Mouse (Mus musculus) Patski (cell line): ENCODE measurements around the gene St5. TPM values are rescaled to one million over a fixed set of nuclear protein-coding genes. Genes with fewer than 3 reads are reported as not detected.
A peak's percentile ranks its signal among the peaks of the same experiment; 100 is the strongest.

Experiments
- ATAC-seq: fragments of 100-300 bp; one replicate; pipeline ENCODE4 v1.8.0; 2021
- CTCF ChIA-PET: fragments of 350-600 bp; sonication (Branson Sonifier 250); formaldehyde crosslinking; loops from one replicate; lab custom pipeline; 2022; ENCODE audit warnings: inconsistent platforms; lab: Charles Lee
- POLR2A ChIA-PET: fragments of 350-600 bp; sonication (Branson Sonifier 250); formaldehyde crosslinking; loops from one replicate; lab custom pipeline; 2022; ENCODE audit warnings: antibody characterized with exemption, inconsistent platforms; lab: Charles Lee
- DNase-seq: peaks from one replicate; pipeline ENCODE4 v3.0.0-alpha.2; 2011; ENCODE audit warnings: low read depth, low spot score
- H3K27me3 ChIP-seq: fragments of 371-371 bp; one replicate; pipeline ENCODE4 v1.5.1; 2021
- CTCF ChIP-seq: fragments of 100-300 bp; IDR thresholded peaks from one replicate; pipeline ENCODE4 v1.5.1; 2021
- in situ Hi-C: fragments of 300-500 bp; cut with MboI; formaldehyde crosslinking; loops from 3 replicates; pipeline ENCODE4 v1.11.1; 2018; ENCODE audit warnings: low pct_unique_long_range_greater_than_20kb, mixed read lengths
- polyA plus RNA-seq: library from polyadenylated mRNA; unstranded; gene quantifications from one replicate; pipeline ENCODE4 v1.2.3, GENCODE M21; 2021

St5 gene
- polyA plus RNA-seq, 1 experiment from 2014 or later: 183 TPM

DNA sequence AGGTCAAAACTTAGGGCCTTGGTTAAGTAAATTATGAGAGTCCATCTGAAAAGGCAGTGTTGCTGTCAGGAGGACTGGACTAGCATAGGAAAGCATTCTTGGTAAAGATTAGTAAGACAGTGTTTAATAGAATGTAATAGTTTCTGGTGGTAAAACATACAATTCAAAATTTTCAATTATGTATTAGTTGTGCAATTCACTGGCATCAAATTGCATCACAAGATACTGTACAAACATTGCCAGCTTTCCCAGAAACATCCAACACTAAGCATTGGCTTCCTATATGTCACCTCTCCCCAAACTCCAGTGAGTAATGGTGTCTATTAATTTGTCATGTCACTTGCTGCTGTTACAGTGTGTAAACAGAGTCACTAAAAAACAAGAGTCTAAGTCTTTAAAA, 101.4 kb downstream of the St5 start:
- ChIA-PET POLR2A (interaction anchor here (1.0 to 1.9 kb wide), 4 partner anchors 12 to 42 kb away, joined by 3 to 7 read pairs (median 4); no protein-coding TSS in a partner anchor), CTCF (interaction anchor here (0.5 to 1.2 kb wide), 3 partner anchors 16 to 57 kb away, joined by 3 to 4 read pairs (median 3); no protein-coding TSS in a partner anchor)
- peak; percentile 24 for ATAC-seq
- in situ Hi-C loops: no loop called here
- no peak for DNase-seq
- H3K27me3 ChIP-seq: no peaks in the 10 kb centered on the region
- TF ChIP-seq CTCF: no peak

DNA sequence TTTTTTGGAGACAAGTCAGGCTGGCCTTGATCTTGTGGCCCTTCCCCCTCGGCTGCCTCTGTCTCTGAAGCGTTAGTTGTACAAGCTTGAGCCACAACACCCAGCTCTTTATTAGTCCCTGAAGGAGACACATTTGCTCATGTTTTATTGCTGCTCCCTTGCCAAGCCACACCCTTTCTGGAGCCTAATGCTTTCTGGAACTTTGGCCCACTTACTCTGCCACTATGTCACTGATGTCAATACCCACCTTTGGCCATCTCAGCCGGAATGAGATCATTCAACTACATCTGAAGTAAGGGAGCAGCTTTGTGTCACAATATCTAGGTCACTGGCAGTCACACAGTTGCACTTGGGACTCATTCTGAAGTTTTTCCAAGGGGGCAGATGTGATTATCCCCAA, 102.7 kb downstream of the St5 start:
- no peak for ATAC-seq
- ChIA-PET CTCF (interaction anchor here (1.4 kb wide), 1 partner anchor 18 kb away, joined by 4 read pairs; no protein-coding TSS in a partner anchor), POLR2A (interaction anchor here (0.9 to 2.0 kb wide), 5 partner anchors 11 to 56 kb away, joined by 3 to 5 read pairs (median 3); no protein-coding TSS in a partner anchor)
- in situ Hi-C loops: no loop called here
- no peaks in the 10 kb centered on the region for H3K27me3 ChIP-seq
- no peak for DNase-seq
- no peak for TF ChIP-seq CTCF

GRCm38 (mm10) chr7:109599998-109600397, 103.4 kb downstream of the St5 start:
- CTCF ChIA-PET: interaction anchor here (1.4 kb wide), 1 partner anchor 19 kb away, joined by 4 read pairs; no protein-coding TSS in a partner anchor
- in situ Hi-C loops: no loop called here
- ATAC-seq (no peak), DNase-seq (no peak)
- POLR2A ChIA-PET: interaction anchor here (0.9 to 2.0 kb wide), 4 partner anchors 10 to 55 kb away, joined by 3 to 5 read pairs (median 4); no protein-coding TSS in a partner anchor
- TF ChIP-seq CTCF: no peak
- no peaks in the 10 kb centered on the region for H3K27me3 ChIP-seq

DNA sequence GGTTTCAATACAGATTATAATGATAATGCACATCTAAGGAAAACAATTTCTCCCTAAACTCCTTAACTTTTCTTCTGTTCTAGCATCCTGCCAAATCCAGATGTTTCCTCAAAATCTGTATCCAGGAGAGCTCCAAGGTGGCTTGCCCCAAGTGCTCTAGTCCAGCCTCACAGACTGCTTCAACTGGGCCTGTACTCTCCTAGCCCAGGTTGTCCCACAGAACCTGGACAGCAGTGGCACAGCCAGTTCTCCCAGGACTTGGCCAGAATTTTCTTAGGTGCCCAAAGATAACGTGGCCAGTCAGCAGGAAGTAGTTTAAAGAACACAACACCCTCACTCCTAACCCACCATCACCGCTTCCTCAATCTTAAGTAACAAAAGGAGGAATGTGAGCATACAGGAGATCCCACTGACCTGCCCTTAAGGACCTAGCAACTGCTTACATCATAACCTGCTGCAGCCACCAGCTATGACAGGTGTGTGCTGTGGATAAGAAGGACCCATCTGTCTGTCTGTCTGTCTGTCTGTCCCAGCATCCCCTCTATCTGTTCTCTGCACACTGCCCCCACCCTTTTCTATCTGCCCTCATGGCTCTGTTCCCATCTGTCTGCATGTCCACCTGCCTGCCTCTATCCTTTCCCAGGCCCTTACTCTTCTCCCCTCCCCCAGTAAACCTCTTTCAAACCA, 108.4 kb downstream of the St5 start:
- in situ Hi-C loops: no loop called here
- no peak for TF ChIP-seq CTCF
- DNase-seq (no peak), ATAC-seq (no peak)
- H3K27me3 ChIP-seq: no peaks in the 10 kb centered on the region
- CTCF ChIA-PET: interaction anchor here (0.9 to 1.1 kb wide), 2 partner anchors 21 to 52 kb away, joined by 3 read pairs; no protein-coding TSS in a partner anchor
- POLR2A ChIA-PET: interaction anchor here (0.6 to 1.2 kb wide), 3 partner anchors 13 to 124 kb away, joined by 3 to 4 read pairs (median 3); no protein-coding TSS in a partner anchor

- DNase-seq (no peak), ATAC-seq (no peak)
- TF ChIP-seq CTCF: no peak
- POLR2A ChIA-PET: no interaction called here
- no peaks in the 10 kb centered on the region for H3K27me3 ChIP-seq
- CTCF ChIA-PET: interaction anchor here (0.9 to 1.2 kb wide), 2 partner anchors 10 to 51 kb away, joined by 3 to 4 read pairs; no protein-coding TSS in a partner anchor
- in situ Hi-C loops: no loop called here
These were observed 109.4 kb downstream of the St5 start for GRCm38 (mm10) chr7:109593992-109594391.

DNA sequence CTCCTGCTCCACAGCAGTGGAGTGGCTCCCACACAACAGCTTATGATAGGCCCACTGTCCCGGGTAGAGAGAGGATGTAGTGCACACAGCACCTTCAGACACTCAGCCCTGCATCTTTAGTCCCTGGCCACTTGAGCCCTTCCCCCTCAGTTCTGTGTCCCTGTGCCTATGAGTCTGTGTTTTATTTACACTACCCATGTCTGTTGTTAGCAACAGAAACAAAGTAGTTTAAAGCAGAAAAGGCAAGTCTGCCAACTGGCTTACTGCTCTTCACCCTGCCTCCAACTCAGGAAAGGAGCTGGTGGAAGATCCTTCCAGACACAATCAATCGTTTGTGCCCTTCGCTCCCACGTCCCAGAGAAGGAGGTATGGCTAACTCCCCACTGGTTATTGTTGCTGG, 111.2 kb downstream of the St5 start:
- no peak for ATAC-seq
- in situ Hi-C loops: no loop called here
- ChIA-PET CTCF (no interaction called here), POLR2A (interaction anchor here (0.7 kb wide), 1 partner anchor 15 kb away, joined by 4 read pairs; no protein-coding TSS in a partner anchor)
- TF ChIP-seq CTCF: no peak
- no peak for DNase-seq
- H3K27me3 ChIP-seq: no peaks in the 10 kb centered on the region

GRCm38 (mm10) chr7:109590576-109590975, 112.8 kb downstream of the St5 start:
- DNase-seq (no peak), ATAC-seq (no peak)
- no peak for TF ChIP-seq CTCF
- POLR2A ChIA-PET: interaction anchor here (1.2 to 1.9 kb wide), 2 partner anchors 10 to 16 kb away, joined by 4 to 5 read pairs; no protein-coding TSS in a partner anchor
- CTCF ChIA-PET: interaction anchor here (0.8 to 2.2 kb wide), 3 partner anchors 12 to 28 kb away, joined by 3 to 6 read pairs (median 3); no protein-coding TSS in a partner anchor
- in situ Hi-C loops: no loop called here
- H3K27me3 ChIP-seq: no peaks in the 10 kb centered on the region

DNA sequence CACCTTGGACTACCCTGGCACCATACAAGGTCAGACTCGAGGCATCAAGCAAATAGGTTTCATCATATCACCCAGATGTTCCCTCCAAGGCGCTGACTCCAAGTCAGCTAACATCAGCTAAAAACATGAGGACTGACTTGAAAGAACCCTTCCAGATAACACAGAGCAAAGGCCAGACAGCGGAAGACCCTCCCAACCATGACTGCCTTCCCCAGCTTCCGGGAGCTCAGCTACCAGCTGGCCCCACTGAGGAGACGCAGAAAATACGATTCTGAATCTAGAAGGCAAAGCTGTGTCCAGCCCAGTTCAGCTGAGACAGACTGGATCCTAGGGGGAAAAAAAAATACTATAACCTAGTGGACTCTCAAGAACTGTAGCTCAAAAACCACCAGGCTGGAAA, 114.4 kb downstream of the St5 start:
- POLR2A ChIA-PET: interaction anchor here (1.9 kb wide), 1 partner anchor 11 kb away, joined by 5 read pairs; no protein-coding TSS in a partner anchor
- in situ Hi-C loops: no loop called here
- ATAC-seq (no peak), DNase-seq (no peak)
- CTCF ChIA-PET: interaction anchor here (1.0 to 2.2 kb wide), 2 partner anchors 10 to 21 kb away, joined by 3 to 6 read pairs; no protein-coding TSS in a partner anchor
- no peak for TF ChIP-seq CTCF
- no peaks in the 10 kb centered on the region for H3K27me3 ChIP-seq

DNA sequence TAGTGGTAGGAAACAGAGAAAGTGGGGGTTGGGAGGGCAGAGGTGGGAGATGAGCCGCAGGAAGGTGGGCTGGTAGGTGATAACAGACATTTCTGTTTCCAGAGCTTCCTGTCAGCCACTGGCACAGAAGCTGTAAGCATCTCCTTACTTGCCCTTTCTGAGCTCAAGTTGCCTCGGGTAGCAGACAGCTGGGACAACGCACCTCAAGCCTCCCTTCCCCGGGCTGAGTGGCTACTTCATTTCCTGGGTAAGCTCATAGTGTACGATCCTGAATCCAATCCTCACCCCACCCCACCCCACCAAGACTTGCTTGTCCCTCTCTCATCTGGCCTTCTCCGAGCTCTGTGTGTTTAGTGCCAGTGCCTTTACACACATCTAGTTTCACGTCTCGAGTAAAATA, 115.3 kb downstream of the St5 start:
- in situ Hi-C loops: no loop called here
- no peaks in the 10 kb centered on the region for H3K27me3 ChIP-seq
- DNase-seq (no peak), ATAC-seq (no peak)
- TF ChIP-seq CTCF: no peak
- ChIA-PET POLR2A (no interaction called here), CTCF (no interaction called here)

DNA sequence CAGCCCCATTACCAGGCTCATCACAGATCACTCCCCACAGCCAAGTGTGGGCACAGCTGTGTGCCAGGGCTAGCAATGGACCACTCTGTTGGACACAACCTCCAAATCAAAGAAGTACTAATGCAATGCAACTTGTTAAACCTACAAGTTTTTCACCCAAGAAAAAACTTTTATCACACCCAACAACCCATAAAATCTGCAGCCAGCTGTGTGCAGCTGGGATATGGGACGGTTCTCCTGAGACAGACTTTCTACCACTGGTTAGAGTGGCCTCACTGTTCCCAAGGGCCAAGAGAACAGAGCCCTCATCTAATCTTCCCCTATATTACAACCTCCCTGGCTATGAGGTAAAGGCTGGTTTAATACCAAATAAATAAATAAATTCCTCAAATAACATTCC, 118.9 kb downstream of the St5 start:
- ChIA-PET CTCF (interaction anchor here (0.7 to 1.6 kb wide), 5 partner anchors 9 to 35 kb away, joined by 3 to 5 read pairs (median 4); no protein-coding TSS in a partner anchor), POLR2A (interaction anchor here (1.4 to 1.7 kb wide), 2 partner anchors 17 to 24 kb away, joined by 3 read pairs; no protein-coding TSS in a partner anchor)
- no peak for ATAC-seq
- no peak for TF ChIP-seq CTCF
- in situ Hi-C loops: no loop called here
- H3K27me3 ChIP-seq: no peaks in the 10 kb centered on the region
- DNase-seq: no peak
